Mouse (Mus musculus) heart, embryonic 15.5 days (tissue): Measurements from ENCODE around the gene Tmem50a. TPM values are rescaled to one million over a fixed set of nuclear protein-coding genes. Genes with fewer than 3 reads are reported as not detected.

Experiments used
- ATAC-seq: fragments of 200-750 bp; cut with Nextera tagmentation; replicated peaks from 2 replicates; pipeline ENCODE4 v1.8.0; 2017; ENCODE audit warnings: low read depth, moderate TSS enrichment; ENCODE audit not compliant: insufficient number of reproducible peaks, insufficient read depth, low FRiP score
- H3K27ac ChIP-seq: fragments of 300-500 bp; sonication (generic); 2 replicates; pipeline ENCODE4 v1.5.1; 2015; ENCODE audit warnings: mild to moderate bottlenecking, inconsistent platforms
- H3K27me3 ChIP-seq: fragments of 300-500 bp; sonication (generic); 2 replicates; pipeline ENCODE4 v1.6.1; 2015; ENCODE audit warnings: inconsistent platforms
- H3K36me3 ChIP-seq: fragments of 300-500 bp; sonication (generic); 2 replicates; pipeline ENCODE4 v1.6.1; 2015; ENCODE audit warnings: mild to moderate bottlenecking, inconsistent platforms
- H3K4me1 ChIP-seq: fragments of 300-500 bp; sonication (generic); replicated peaks from 2 replicates; pipeline ENCODE4 v1.6.1; 2015; ENCODE audit warnings: inconsistent platforms
- H3K4me2 ChIP-seq: fragments of 300-500 bp; sonication (generic); 2 replicates; pipeline ENCODE4 v1.6.1; 2015; ENCODE audit warnings: inconsistent platforms, mild to moderate bottlenecking, moderate library complexity
- H3K4me3 ChIP-seq: fragments of 300-500 bp; sonication (generic); 2 replicates; pipeline ENCODE4 v1.5.1; 2015; ENCODE audit warnings: mild to moderate bottlenecking, inconsistent platforms
- H3K9ac ChIP-seq: fragments of 300-500 bp; sonication (generic); 2 replicates; pipeline ENCODE4 v1.6.1; 2015; ENCODE audit warnings: mild to moderate bottlenecking, inconsistent platforms
- H3K9me3 ChIP-seq: fragments of 300-500 bp; sonication (generic); replicated peaks from 2 replicates; pipeline ENCODE4 v1.6.1; 2016; ENCODE audit warnings: inconsistent platforms
- WGBS: fragments of 180-500 bp; shearing (Covaris S2); methylation state at CpG from one replicate; pipeline ENCODE4 v1.1.7; 2015; ENCODE audit warnings: mixed read lengths; 5-methylcytosine and 5-hydroxymethylcytosine counted together
- polyA plus RNA-seq: library from polyadenylated mRNA; unstranded; fragments of >200 nt; fragmentation: Nextera tagmentation; extraction: Ambion mirVana; gene quantifications from 2 replicates; pipeline ENCODE4 v1.2.1, GENCODE M21; 2015

The Tmem50a gene
- polyA plus RNA-seq, 1 experiment from 2014 or later: 142 TPM

DNA sequence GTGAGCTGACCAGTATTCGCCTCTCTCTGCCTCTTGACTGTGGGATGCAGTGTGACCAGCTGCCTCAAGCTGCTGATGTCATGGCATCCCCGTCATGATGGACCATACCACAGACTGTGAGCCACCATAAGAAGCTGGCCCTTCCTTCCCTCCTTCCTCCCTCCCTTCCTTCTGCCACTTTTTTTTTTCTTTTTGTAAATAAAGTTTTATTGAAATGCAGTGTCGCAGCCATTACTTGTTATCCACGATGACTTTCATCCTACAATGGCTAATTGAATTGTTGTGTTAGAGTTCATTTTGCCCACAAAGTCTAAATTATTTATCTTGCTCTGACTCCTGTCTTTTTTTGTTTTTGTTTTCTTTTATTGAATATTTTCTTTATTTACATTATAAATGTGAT is 56.3 kb downstream of the Tmem50a start:
- no peaks in the 10 kb centered on the region for H3K36me3 ChIP-seq
- H3K9me3 ChIP-seq: no peaks in the 10 kb centered on the region
- no peak overlapping the region for H3K4me3 ChIP-seq
- H3K27ac ChIP-seq: no peak overlapping the region
- H3K4me2 ChIP-seq: no peak overlapping the region
- WGBS: 80% methylated on average over 4 of the region's 4 CpGs
- peaks cover 3% of the 10 kb centered on the region for H3K4me1 ChIP-seq
- ATAC-seq: no peak
- no peak overlapping the region for H3K9ac ChIP-seq
- peaks cover 12% of the 10 kb centered on the region for H3K27me3 ChIP-seq

DNA sequence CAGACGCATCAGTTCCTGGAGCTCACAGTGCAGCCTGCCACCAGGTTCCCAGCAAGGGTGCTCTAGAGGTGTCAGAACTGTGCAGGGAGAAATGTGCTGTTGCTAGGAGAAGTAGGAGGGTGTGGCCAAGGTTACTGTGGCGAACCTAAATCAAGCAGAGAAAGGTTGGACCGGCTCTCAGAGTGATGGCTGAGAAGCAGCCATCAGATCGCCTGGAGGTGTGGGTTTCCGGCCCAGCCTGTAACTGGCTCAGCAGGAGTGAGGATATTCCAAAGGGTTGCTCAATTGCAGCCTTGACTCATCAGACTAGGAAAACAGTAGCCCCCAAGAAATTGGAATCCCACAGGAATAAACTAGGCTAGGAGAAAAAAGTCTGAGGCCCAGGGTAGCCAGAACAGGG is 58.3 kb downstream of the Tmem50a start:
- Histone ChIP-seq H3K4me1 (peaks cover 11% of the 10 kb centered on the region), H3K4me3 (no peak overlapping the region), H3K9ac (no peak overlapping the region), H3K9me3 (no peaks in the 10 kb centered on the region), H3K27ac (no peak overlapping the region), H3K36me3 (no peaks in the 10 kb centered on the region), H3K4me2 (no peak overlapping the region), H3K27me3 (peaks cover 12% of the 10 kb centered on the region)
- no peak for ATAC-seq
- 28% methylated on average over 5 of the region's 5 CpGs for WGBS

GRCm38 (mm10) chr4:134856056-134856455 is 58.8 kb downstream of the Tmem50a start:
- H3K27me3 ChIP-seq: peaks cover 12% of the 10 kb centered on the region
- no peak overlapping the region for H3K9ac ChIP-seq
- no peaks in the 10 kb centered on the region for H3K9me3 ChIP-seq
- no peaks in the 10 kb centered on the region for H3K36me3 ChIP-seq
- H3K27ac ChIP-seq: no peak overlapping the region
- no peak overlapping the region for H3K4me2 ChIP-seq
- WGBS: 44% methylated on average over 5 of the region's 5 CpGs
- H3K4me1 ChIP-seq: peaks cover 15% of the 10 kb centered on the region
- ATAC-seq: no peak
- H3K4me3 ChIP-seq: no peak overlapping the region

DNA sequence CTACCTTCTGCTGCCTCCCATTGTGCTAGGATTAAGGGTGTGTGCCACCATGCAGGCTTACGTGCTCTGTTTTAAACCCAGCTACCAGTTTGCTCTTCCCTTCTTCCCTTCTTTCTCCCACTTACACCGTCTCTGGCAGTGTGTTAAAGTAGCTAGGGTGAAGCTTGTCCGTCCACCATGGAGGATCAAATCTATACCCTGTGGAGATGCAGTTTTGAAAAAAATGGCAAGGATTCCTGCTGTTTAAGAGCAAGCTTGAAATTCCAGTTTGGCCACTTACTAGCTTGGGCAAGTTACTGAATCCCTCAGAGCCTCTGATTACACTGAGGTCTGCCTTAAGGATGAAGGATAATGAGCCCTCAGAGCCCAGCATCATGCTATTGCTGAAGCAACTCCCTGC is 59.5 kb downstream of the Tmem50a start:
- ATAC-seq: no peak
- Histone ChIP-seq H3K36me3 (no peaks in the 10 kb centered on the region), H3K9me3 (no peaks in the 10 kb centered on the region), H3K4me2 (no peak overlapping the region), H3K27ac (peak overlapping the region; percentile 32; the same call in 1 of the 2 replicates), H3K27me3 (peaks cover 12% of the 10 kb centered on the region), H3K4me1 (peaks cover 17% of the 10 kb centered on the region), H3K9ac (no peak overlapping the region), H3K4me3 (no peak overlapping the region)
- WGBS: 64% methylated on average over 3 of the region's 3 CpGs

DNA sequence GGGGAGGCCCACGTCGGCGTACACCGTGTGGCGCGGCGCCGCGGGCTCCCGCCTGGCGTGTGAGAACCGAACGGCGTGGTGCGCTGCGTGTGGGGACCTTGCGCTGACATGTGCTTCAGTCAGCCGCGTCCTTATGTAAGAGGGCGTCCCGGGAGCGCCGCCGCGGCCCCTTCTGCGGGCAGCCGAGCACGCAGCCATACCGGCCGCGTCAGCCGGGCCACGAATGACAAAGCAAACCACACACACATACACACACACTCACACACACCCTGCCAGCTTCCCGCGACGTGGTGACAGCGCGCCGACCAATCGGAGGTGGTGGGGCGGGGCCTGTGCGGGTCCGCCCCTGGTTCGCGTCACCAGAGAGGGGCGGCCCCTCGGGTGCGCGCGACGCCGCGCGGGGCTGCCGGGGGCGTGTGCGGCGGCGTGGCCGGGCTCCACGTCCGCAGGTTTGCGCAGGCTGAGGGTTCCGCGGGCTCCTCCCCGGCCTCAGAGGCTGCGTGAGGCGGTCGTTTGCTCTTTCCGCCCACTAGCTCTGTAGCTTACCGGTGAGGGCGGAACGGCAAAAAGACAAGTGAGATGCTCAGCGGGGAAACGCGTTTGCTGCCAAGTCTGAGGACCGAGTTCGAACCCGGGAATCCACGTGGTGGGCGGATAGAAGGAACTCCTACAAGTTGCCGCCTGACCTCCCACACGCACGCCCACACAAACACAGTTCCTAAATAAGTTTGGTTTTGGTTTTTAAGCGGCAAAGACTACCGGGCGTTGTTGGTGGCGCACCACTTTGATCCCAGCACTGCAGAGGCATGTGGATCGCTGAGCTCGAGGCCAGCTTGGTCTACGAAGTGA is 61.0 kb downstream of the Tmem50a start:
- peak; percentile 92 for ATAC-seq
- Histone ChIP-seq H3K36me3 (no peaks in the 10 kb centered on the region), H3K4me1 (peaks cover 17% of the 10 kb centered on the region), H3K27me3 (peaks cover 12% of the 10 kb centered on the region), H3K4me2 (peak overlapping the region; percentile 73), H3K9me3 (no peaks in the 10 kb centered on the region), H3K9ac (peak overlapping the region; percentile 48), H3K27ac (peak overlapping the region; percentile 82), H3K4me3 (peak overlapping the region; percentile 99)
- under 1% methylated on average over 91 of the region's 91 CpGs for WGBS

DNA sequence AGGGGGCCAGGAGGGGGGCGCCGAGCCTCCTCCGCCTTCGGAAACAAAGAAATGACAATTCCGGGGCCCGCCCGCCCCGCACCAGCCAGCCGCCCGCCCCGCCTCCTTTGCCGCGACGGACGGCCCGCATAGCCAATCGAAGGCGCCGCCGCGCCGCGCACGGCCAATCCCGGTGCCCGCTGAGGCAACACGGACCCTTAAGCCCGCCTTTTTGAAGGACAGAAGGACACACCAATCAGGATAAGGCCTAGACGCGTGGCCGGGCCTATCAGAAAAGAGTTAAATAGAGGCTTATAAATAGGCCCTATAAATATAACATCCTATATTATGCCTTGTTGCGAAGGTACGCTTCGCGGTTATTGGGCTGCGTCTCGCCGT is 61.6 kb downstream of the Tmem50a start, which contains the start of gene Maco1:
TSS of gene Maco1 (minus strand) at position 87 of the 378 bp plus-strand sequence.
- Histone ChIP-seq H3K9ac (peak within 1 kb of the TSS; percentile 97), H3K4me2 (peak within 1 kb of the TSS; percentile 92), H3K27me3 (peaks cover 12% of the 10 kb centered on the region), H3K36me3 (no peaks in the 10 kb centered on the region), H3K4me1 (peaks cover 17% of the 10 kb centered on the region), H3K9me3 (no peaks in the 10 kb centered on the region), H3K27ac (peak within 1 kb of the TSS; percentile 83), H3K4me3 (peak within 1 kb of the TSS; percentile 99)
- peak; percentile 97 for ATAC-seq
- WGBS: under 1% methylated on average over 38 of the region's 38 CpGs

DNA sequence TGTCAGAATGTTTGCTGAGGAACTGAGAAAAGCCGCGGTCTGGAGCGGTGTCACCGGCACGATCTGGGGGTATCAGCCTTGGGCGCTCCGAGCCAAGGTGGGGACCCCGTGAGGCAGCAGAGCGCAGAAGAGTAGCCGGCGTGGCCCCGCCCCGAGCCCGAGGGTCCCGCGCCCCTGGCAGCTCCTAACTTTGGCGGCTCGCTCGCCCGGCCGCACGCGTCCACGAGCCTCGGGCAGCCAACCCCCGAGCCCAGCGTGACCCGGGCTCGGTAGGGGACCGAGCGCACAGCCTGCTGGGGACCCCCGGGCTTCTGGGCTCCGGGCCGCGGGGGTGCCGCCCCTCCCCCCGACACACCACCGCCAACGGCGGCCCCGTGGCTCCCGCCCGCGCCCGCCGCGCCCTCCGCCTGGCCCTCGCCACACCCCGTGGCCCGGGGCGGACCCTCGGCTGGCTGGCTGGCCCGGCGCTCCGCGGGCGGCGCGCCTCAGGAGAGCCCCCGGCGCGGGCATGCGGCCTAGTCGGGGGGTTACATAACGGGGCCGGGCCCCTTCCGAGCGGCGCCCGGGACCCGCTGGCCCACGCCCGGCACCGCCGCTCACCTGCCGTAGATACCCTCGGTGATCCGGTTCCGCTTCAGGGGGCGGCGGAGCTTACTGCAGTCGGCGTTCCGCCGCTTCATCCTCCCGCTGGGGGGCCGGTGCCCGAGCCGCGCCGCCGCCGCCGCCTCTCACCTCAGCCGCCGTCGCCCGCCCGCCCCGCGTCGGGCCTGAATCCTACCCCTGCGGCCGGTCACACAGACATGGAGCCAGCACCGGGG is 62.2 kb downstream of the Tmem50a start:
- peak overlapping the region; percentile 99 for H3K4me3 ChIP-seq
- peak; percentile 38 for ATAC-seq
- peaks cover 21% of the 10 kb centered on the region for H3K4me1 ChIP-seq
- H3K36me3 ChIP-seq: no peaks in the 10 kb centered on the region
- peak overlapping the region; percentile 92 for H3K4me2 ChIP-seq
- under 1% methylated on average over 90 of the region's 106 CpGs for WGBS
- no peaks in the 10 kb centered on the region for H3K9me3 ChIP-seq
- H3K9ac ChIP-seq: peak overlapping the region; percentile 97
- H3K27ac ChIP-seq: peak overlapping the region; percentile 83
- H3K27me3 ChIP-seq: peaks cover 12% of the 10 kb centered on the region

DNA sequence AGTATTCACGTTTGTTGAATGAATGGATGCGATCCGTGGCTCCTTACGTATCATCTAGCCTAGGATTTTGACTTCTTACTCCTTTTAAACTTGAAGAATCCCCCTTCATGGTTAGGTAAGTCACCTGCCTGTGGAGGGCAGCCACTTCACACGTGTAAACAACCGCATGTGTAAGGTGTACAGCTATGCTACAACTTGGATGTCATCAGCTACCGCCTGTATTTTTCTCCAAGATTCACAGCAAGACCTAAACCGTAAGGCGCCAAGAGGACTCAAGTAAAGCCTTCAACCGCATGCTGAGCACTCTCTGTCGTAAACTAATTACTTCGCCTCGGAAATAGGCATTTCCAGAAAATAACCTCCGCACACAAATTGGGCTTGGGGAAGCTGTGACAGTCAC is 62.9 kb downstream of the Tmem50a start:
- peaks cover 22% of the 10 kb centered on the region for H3K4me1 ChIP-seq
- H3K27ac ChIP-seq: no peak overlapping the region
- H3K4me2 ChIP-seq: peak overlapping the region; percentile 92
- peaks cover 12% of the 10 kb centered on the region for H3K27me3 ChIP-seq
- H3K4me3 ChIP-seq: peak overlapping the region; percentile 99
- peak overlapping the region; percentile 97 for H3K9ac ChIP-seq
- no peak for ATAC-seq
- H3K36me3 ChIP-seq: no peaks in the 10 kb centered on the region
- WGBS: 18% methylated on average over 14 of the region's 14 CpGs
- H3K9me3 ChIP-seq: no peaks in the 10 kb centered on the region

- peak overlapping the region; percentile 92; the same call in 1 of the 2 replicates for H3K4me2 ChIP-seq
- peak overlapping the region; percentile 99; the same call in 1 of the 2 replicates for H3K4me3 ChIP-seq
- no peaks in the 10 kb centered on the region for H3K9me3 ChIP-seq
- no peaks in the 10 kb centered on the region for H3K36me3 ChIP-seq
- H3K27ac ChIP-seq: no peak overlapping the region
- no peak for ATAC-seq
- H3K27me3 ChIP-seq: peaks cover 12% of the 10 kb centered on the region
- no peak overlapping the region for H3K9ac ChIP-seq
- WGBS: 81% methylated on average over 2 of the region's 2 CpGs
- peaks cover 26% of the 10 kb centered on the region for H3K4me1 ChIP-seq
These were observed 63.6 kb downstream of the Tmem50a start for GRCm38 (mm10) chr4:134851236-134851635.

DNA sequence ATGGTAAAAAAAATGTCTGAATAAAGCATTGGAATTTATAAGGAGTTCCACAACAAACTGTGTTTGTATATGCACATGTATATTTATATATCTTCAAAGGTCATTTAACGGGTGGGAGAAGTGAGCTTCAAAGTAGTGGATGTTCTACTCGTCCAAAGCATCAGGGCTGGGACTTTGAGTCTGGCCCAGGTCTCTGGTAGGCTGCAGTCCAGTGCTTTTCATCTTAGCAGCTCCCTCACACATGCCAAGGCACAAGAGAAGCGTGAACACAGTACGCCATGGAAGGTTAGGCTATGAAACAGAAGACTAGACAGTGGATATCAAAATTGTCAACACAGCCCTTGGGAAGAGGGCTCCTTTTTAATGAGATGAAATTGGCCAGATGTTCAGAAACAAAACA is 64.3 kb downstream of the Tmem50a start:
- 66% methylated on average over 4 of the region's 4 CpGs for WGBS
- Histone ChIP-seq H3K4me2 (no peak overlapping the region), H3K36me3 (no peaks in the 10 kb centered on the region), H3K4me1 (peaks cover 32% of the 10 kb centered on the region), H3K27ac (no peak overlapping the region), H3K4me3 (no peak overlapping the region), H3K27me3 (peaks cover 8% of the 10 kb centered on the region), H3K9me3 (no peaks in the 10 kb centered on the region), H3K9ac (no peak overlapping the region)
- ATAC-seq: no peak
